Mouse (Mus musculus) neural tube, embryonic 11.5 days (tissue): ENCODE measurements around the gene Sox21. TPM values are rescaled to one million over a fixed set of nuclear protein-coding genes. Genes with fewer than 3 reads are reported as not detected.

ENCODE experiments used
- microRNA-seq: library from miRNA; unstranded; fragments of <30 nt; microRNA quantifications from one replicate; pipeline ENCODE4, GENCODE M21; 2016
- polyA plus RNA-seq: library from polyadenylated mRNA; unstranded; fragments of >200 nt; fragmentation: Nextera tagmentation; extraction: Ambion mirVana; gene quantifications from 2 replicates; pipeline ENCODE4 v1.2.1, GENCODE M21; 2014

Sox21 gene
- polyA plus RNA-seq, 1 experiment from 2014 or later, result 12.8 TPM

Small RNAs within 50 kb of the gene (microRNA-seq; reads per million reads assigned to microRNA genes)
- not detected for gene Mir6241

Other genes starting within 250 kb of the Sox21 start
- 2.1 and 2.6 TPM in 2 replicates for gene Dct, start 184.8 kb downstream of the Sox21 start, polyA plus RNA-seq
- 30.9 and 31.2 TPM in 2 replicates for gene Tgds, start 104.3 kb downstream of the Sox21 start, polyA plus RNA-seq
- 36.6 and 42.0 TPM in 2 replicates for gene Gpr180, start 99.9 kb downstream of the Sox21 start, polyA plus RNA-seq
- gene Gm9376, start 29.9 kb upstream of the Sox21 start, polyA plus RNA-seq, result not detected in 2 replicates